Mouse (Mus musculus): ENCODE measurements at regions not wholly inside any gene's neighbourhood (a gene's known extent, or its start where the extent isn't known, plus 50 kb on each side); places are given as distances from the start of the nearest gene placed in this dataset.

DNA sequence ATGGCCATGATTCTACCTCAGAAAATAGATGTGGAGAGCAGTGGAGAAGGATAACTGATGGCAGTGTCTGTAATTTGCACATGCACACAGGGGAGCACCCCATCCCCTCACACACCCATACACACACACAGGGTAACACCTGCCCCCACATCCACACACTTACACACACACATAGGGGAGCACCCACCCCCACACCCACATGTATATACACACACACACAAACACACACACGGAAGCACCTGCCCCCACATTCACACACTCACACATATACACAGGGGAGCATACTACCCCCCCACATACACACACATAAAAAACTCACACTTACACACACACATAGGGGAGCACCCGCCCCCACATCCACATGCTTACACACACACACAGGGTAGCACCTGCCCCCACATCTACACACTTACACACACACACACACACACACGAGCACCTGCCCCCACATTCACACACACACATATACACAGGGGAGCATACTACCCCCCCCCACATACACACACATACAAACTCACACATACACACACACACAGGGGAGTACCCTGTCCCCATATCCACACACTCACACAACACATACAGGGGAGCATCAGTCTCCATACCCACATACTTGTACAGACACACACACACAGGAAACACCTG, 265.8 kb downstream of the Lmo4 start:
- no peak for DNase-seq

DNA sequence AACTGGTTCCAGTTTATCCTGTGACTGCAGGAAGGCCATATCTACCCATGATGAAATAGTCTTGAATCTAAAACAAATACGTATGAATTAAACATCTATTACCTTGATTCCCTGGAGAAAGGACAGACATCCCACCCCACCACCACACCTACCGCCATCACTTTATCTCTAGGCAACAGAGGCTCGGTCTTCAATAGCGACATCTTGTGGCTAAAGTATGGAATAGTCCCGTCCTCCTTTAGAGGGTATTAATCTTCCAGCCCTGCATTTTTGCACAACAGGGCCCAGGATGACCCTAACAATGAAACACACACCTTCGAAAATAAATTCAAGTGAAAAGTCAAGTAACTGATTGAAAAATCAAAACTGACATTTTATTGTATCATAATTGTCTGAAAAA, 279.7 kb downstream of the Lmo4 start:
- peak in 1 of 2 experiments; percentile 6 for DNase-seq

- no peak for DNase-seq
These were observed 285.3 kb downstream of the Lmo4 start for GRCm38 (mm10) chr3:143919744-143920143.

- no peak for DNase-seq
These were observed 290.4 kb downstream of the Lmo4 start for GRCm38 (mm10) chr3:143914341-143915217.

- DNase-seq: no peak
These were observed 291.9 kb downstream of the Lmo4 start for GRCm38 (mm10) chr3:143913044-143913574.

- DNase-seq: peak; percentile 2 to 24
These were observed 292.6 kb downstream of the Lmo4 start for GRCm38 (mm10) chr3:143912433-143912832.

DNA sequence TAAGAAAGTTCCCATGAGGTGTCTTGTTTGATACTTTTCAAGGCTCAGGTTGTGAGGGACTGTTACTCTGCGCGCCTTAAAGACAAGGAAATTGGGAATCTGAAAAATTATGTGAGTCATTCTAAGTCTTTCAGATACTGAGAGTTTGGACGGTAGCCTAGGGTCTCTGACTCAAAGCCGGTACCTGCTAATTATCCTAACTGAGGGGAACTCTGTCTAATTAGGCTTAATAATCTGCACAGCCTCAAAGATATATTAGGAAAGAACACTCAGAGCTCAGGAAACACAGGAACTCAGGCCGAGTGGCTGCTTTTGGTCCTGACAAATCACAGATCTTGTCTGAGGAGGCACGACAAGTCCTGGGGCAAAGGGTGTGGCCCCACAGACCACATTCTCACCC, 295.7 kb downstream of the Lmo4 start:
- DNase-seq: no peak

DNA sequence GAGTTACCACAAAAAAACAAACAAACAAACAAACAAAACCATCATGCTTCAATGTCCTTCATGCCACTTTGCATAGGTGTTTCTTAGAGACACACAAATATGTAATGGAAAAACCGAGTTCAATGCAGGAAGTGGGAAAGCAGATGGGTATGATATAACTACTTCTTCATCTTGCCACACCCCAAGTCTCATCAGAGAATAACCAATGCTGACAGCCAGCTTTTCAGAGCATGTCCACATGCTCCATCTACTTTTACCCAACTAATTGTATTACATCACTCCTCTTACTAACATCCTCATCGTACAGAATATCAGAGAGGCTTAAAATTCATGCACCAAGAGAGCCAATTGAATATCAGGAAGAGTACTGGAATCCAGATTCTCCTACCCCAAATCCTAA, 301.6 kb downstream of the Lmo4 start:
- no peak for DNase-seq

- DNase-seq: no peak
These were observed 324.2 kb downstream of the Lmo4 start for GRCm38 (mm10) chr3:143880813-143881212.

- no peak for DNase-seq
These were observed 331.1 kb downstream of the Lmo4 start for GRCm38 (mm10) chr3:143873876-143874275.

DNA sequence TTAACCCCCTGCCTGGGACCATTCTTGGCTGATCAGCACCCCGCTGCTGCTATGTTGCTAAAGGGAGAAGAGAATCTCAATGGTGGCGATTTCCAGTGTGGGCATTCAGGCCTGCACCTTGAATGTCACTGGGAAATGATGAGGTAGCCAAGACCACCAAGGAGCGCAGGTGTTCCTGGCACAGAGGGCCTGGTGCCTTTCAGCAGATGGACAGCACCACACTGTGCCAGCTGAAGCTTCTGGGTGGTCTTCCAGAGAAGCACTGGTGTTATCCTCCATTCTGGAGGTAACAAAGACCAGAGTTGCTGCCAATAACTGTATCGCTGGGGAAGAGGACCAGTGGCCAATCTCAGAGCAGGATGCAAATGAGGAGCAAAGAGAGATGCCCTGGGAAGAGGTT, 338.5 kb downstream of the Lmo4 start:
- no peak for DNase-seq

DNA sequence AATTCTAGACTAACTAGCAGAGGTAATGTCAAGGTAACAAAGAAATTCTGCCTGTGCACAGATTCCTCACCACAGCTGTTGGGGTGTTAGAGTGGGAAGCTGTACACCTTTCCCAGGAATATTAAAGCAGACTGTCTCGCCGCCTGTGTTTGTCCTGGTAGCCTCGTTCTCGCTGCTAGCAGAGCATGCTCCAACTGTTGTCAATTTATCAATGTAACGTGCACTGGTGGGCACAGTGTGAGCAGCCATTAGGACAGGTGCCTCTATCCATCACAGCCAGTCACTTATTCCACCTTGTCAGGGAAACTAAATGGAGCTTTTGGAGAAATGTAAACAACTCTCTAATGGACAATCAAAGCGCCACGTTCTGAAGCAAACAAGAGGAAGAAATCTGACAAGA, 339.4 kb downstream of the Lmo4 start:
- DNase-seq: no peak

DNA sequence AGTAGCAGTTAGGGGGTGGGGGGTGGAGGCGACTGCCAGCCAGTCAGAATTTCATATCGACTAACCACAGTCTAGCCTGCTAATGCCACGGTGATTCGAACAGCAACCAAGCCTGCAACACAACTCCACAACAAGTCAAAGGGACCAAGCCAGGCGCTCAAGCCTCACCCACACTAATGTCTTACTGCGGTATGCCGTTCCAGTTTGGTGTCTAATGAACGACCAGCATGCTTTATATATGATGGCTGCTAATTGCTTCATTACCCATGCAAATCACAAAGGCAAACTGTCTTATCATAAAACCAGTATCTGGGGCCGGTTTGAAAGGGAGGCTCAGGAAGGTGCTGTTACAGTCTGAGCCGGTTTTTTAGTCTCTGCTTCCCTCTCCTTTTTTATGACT, 340.5 kb downstream of the Lmo4 start:
- DNase-seq: no peak

DNA sequence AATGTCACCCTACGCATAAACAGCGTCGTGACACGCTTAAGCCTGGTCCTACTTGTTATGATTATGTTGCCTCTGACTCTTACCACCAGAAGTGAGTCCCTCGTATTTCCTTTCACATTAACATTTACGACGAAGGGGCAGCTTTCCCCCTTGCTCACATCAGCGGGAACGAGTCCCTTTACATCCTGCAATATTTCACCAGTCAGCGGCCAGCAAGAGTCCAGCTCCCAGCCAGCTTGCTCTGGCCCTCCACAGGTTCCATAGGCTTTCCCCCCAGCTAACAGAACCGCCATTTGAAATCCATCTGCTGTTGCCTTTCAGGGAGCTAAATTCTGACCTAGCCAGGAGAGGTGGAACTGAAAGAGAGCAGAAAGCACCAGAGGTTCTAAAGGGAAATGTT, 342.5 kb downstream of the Lmo4 start:
- no peak for DNase-seq

GRCm38 (mm10) chr3:143861866-143862265, 343.2 kb downstream of the Lmo4 start:
- DNase-seq: peak; percentile 5 to 45

DNA sequence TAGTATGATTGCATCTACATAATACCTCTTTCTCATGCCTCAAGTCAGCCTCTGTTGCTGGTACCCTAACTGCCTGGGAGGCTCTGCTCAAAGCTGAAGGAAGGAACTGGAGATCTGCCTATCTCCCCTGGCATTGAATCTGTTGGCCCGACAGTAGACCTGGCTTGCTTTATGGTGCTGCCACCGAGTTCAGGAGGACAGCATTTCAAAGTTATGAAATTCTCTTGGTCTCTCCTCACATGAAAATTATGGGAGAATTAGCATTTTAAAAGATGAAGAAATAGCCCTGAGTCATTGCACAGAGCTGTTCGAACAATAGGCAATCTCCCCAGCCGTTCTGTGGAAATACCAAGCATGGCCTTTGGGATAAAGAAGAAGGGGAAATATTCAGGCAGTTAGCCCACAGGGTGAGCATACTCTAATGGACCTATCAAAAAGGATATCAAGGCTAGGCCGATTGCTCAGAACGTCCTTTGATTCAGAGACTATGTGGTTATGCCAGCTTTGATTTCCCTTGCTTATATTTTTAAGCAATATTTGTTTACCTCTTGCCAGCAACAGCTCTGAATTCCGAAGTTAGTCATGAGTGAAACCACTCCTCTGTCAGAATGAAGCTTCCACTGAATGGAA, 369.3 kb downstream of the Lmo4 start:
- peak in 1 of 2 experiments; percentile 38 for DNase-seq

- no peak for DNase-seq
These were observed 370.3 kb downstream of the Lmo4 start for GRCm38 (mm10) chr3:143834725-143835124.

DNA sequence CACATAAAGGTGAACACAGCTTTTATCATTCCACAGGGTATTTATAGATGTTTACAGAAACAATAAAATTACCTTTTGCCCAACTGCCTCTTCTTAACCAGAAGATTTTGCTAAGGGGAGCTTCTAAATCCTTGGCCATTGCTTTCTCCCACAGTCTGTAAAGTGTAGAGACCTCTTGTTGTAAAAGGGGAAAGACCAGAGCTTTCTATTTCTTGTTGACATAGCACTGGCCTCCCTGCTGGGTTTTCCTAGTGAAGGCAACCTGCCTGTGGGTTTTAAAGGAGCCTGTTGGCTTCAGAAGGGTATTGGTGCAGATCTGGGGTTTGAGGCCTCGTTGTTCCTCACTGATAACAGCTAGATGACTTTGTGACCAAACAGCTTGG, 381.6 kb downstream of the Lmo4 start:
- DNase-seq: no peak

GRCm38 (mm10) chr3:143822564-143823394, 382.2 kb downstream of the Lmo4 start:
- no peak for DNase-seq

DNA sequence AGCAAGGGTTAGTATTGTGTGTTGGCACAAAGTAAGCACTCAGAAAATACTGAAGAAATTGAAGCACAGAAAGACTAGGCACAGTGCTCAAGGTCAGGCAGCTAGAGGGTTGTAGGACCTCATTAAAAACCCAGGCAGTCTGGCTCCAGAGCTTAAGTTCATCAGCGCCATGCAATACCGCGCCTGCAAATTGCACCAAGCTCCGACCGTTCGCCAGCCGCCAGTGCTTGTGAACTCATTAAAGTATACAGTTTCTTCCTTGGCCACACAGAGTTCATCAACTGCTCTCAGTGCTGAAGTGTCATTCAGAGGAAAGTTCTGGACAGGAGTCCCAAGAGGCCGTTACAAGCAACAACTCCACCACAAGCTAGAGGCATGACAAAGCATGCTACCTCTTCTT, 397.5 kb downstream of the Lmo4 start:
- DNase-seq: no peak

GRCm38 (mm10) chr3:143806940-143807339, 398.1 kb downstream of the Lmo4 start:
- no peak for DNase-seq

GRCm38 (mm10) chr3:143797850-143798249, 407.2 kb downstream of the Lmo4 start:
- DNase-seq: no peak

Data from adrenal gland, postnatal 36 days (tissue).